Mouse (Mus musculus): ENCODE measurements at regions not wholly inside any gene's neighbourhood (a gene's known extent, or its start where the extent isn't known, plus 50 kb on each side); places are given as distances from the start of the nearest gene placed in this dataset.

GRCm38 (mm10) chr2:82508595-82508994 is 434.8 kb upstream of the Fsip2 start:
- DNase-seq (ENCODE audit: low spot score): no peak

GRCm38 (mm10) chr2:82515165-82515564 is 428.3 kb upstream of the Fsip2 start:
- DNase-seq (ENCODE audit: low spot score): no peak

- no peak for DNase-seq (ENCODE audit: low spot score)
These were observed 423.5 kb upstream of the Fsip2 start for GRCm38 (mm10) chr2:82519951-82520350.

GRCm38 (mm10) chr2:82538958-82539357 is 404.5 kb upstream of the Fsip2 start:
- no peak for DNase-seq (ENCODE audit: low spot score)

- DNase-seq (ENCODE audit: low spot score): no peak
These were observed 402.8 kb upstream of the Fsip2 start for GRCm38 (mm10) chr2:82540676-82541075.

- no peak for DNase-seq (ENCODE audit: low spot score)
These were observed 373.1 kb upstream of the Fsip2 start for GRCm38 (mm10) chr2:82570358-82570757.

- no peak for DNase-seq (ENCODE audit: low spot score)
These were observed 371.3 kb upstream of the Fsip2 start for GRCm38 (mm10) chr2:82572099-82572498.

- DNase-seq (ENCODE audit: low spot score): no peak
These were observed 369.6 kb upstream of the Fsip2 start for GRCm38 (mm10) chr2:82573841-82574240.

- DNase-seq (ENCODE audit: low spot score): no peak
These were observed 363.8 kb upstream of the Fsip2 start for GRCm38 (mm10) chr2:82579665-82580064.

GRCm38 (mm10) chr2:82616185-82616584 is 327.2 kb upstream of the Fsip2 start:
- peak; percentile 10 for DNase-seq (ENCODE audit: low spot score)

GRCm38 (mm10) chr2:82620553-82620952 is 322.9 kb upstream of the Fsip2 start:
- peak; percentile 32 for DNase-seq (ENCODE audit: low spot score)

- DNase-seq (ENCODE audit: low spot score): no peak
These were observed 299.0 kb upstream of the Fsip2 start for GRCm38 (mm10) chr2:82644428-82644827.
